Mouse (Mus musculus): Measurements from ENCODE around the gene Rem2. TPM values are rescaled to one million over a fixed set of nuclear protein-coding genes. Genes with fewer than 3 reads are reported as not detected.
A peak's percentile ranks its signal among the peaks of the same experiment; 100 is the strongest.

Rem2 gene
- 6.0 and 7.9 TPM in 2 replicates for polyA plus RNA-seq (2012; rRNA removed)

DNA sequence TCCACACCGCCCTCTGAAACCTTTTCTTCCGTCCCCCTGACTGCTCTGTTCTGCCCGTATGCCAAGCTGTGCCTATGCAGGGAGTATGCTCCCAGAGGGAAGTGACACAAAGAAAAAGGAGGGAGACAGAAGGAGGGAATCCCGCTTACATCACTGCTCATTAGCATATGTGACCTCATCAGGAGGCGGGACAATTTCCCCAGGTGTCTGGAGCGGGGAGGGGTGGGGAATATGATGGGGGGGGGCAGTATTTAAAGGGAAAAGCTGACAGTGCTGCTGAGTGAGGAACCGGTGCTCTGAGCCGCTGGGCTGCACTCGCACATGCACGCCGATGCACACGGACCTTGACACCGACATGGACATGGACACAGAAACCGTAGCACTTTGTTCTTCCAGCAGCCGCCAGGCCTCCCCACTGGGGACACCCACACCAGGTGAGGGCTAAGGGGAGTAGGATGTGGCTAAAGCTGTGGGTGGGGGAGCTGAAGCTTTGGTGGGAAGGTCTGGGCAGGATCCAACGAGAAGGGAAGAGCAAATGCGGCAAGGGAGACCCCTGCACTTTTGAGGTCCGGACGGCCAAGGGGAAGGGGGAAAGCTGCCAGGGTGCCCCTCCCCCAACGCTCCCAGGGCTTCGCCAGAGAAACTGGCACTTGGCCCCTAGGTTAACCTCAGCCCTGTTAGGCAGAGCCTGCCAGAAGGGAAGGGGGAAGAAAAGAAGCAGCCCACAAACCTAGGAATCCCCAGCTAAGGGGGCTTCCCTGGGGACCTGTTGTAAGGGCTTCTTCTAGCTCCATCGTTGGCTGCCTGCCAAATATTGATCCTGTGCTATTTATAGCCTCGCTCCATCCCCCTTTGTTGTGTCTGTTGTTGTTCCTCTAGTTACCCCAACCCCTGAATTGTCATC is at the start of gene Rem2:
Gene Rem2 (plus strand): TSS at position 160 of the 904 bp plus-strand sequence.
- Histone ChIP-seq H3K4me1 (ENCODE audit: control insufficient read depth, insufficient read depth, low read length) (no peaks in the 10 kb centered on the region), H3K27ac (ENCODE audit: insufficient read depth, low read length) (no peak within 1 kb of the TSS), H3K4me3 (ENCODE audit: insufficient read depth, low read length) (peak within 1 kb of the TSS; percentile 74)
- TF ChIP-seq CTCF (IDR thresholded peaks at IDR 0.05; ENCODE audit: extremely low read depth, insufficient read depth, low read length) (no peak), POLR2A (IDR thresholded peaks at IDR 0.05; ENCODE audit: extremely low read depth, insufficient read depth, low read length) (peak; percentile 67)

DNA sequence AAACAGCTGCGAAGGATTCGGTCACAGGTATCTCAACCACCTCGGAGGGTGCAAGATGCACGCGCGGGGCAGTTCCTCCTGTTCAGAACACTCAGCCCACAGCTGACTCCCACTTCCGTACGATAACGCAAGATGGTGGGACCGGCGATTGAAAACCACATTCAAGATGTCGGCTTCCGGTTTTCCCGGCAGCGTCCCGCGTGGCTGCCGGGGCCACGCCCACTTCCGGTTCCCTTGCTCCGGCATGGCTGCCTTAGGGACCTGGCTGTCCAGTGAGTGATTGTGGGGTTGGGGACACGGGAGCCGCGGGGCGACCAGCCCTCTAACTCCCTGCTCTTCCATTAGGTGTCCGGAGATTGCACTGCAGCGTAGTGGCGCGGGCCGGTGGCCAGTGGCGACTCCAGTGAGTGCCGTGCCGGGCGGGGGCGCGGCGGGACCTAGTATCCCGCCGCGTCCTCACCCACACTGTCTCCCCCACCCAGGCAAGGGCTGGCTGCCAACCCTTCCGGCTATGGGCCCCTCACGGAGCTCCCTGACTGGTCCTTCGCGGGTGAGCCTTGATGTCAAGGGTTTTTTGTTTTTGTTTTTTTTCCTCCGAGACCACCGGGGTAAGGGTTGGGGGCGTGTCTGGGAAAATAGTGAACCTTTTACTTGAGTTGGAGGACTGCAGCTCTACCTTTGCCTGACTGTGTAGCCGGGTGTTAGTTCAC is 49.1 kb upstream of the Rem2 start, which contains the start of gene Mrpl52:
Gene Mrpl52 (plus strand): TSS at position 221 of the 710 bp plus-strand sequence.
- Histone ChIP-seq H3K4me3 (ENCODE audit: insufficient read depth, low read length) (peak within 1 kb of the TSS; percentile 59), H3K27ac (ENCODE audit: insufficient read depth, low read length) (peak within 1 kb of the TSS; percentile 14; the same call in 1 of the 2 replicates), H3K4me1 (ENCODE audit: control insufficient read depth, insufficient read depth, low read length) (peaks cover 1% of the 10 kb centered on the region; the same call in 1 of the 2 replicates)
- TF ChIP-seq POLR2A (IDR thresholded peaks at IDR 0.05; ENCODE audit: extremely low read depth, insufficient read depth, low read length), result peak; percentile 70
- no peak for TF ChIP-seq CTCF (IDR thresholded peaks at IDR 0.05; ENCODE audit: extremely low read depth, insufficient read depth, low read length)

DNA sequence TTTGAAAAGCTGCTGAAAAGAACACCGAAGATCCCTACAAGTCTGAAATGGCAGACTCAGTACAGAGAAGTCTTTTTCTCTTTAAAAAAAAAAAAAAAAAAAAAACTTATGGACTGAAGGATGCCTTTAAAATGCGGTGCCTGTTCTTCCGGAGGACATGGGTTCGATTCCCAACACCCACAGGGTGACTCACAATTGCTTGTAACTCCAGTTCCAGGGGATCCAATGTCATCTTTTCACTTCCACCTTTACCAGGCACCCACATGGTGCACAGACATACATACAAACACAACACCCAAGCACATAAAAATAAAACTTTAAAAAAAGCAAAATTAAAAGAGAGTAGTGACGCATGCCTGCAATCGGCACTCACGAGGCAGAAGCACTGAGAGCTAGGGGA is 48.2 kb upstream of the Rem2 start:
- Histone ChIP-seq H3K4me3 (ENCODE audit: insufficient read depth, low read length) (no peak overlapping the region; the same call in 1 of the 2 replicates), H3K27ac (ENCODE audit: insufficient read depth, low read length) (no peak overlapping the region), H3K4me1 (ENCODE audit: control insufficient read depth, insufficient read depth, low read length) (peaks cover 1% of the 10 kb centered on the region; the same call in 1 of the 2 replicates)
- TF ChIP-seq CTCF (IDR thresholded peaks at IDR 0.05; ENCODE audit: extremely low read depth, insufficient read depth, low read length), result no peak
- no peak for TF ChIP-seq POLR2A (IDR thresholded peaks at IDR 0.05; ENCODE audit: extremely low read depth, insufficient read depth, low read length)

DNA sequence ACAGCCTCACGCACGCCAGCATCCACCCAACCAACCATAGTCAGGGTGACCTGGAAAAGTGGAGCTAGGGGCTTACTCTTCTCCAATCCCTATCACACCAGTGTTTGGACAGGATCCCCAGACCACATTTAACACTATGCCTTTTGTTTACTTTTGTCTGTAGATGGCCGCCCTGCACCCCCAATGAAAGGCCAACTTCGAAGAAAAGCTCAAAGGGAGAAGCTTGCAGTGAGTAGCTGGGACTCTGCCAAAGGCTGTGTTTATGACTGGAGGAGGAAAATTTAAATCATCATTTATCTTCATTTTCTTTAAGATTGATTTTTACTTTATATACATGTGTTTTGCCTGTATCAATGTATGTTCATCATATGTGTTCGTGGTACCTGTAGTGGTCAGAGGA is 47.5 kb upstream of the Rem2 start:
- Histone ChIP-seq H3K27ac (ENCODE audit: insufficient read depth, low read length) (no peak overlapping the region), H3K4me3 (ENCODE audit: insufficient read depth, low read length) (no peak overlapping the region), H3K4me1 (ENCODE audit: control insufficient read depth, insufficient read depth, low read length) (peaks cover 1% of the 10 kb centered on the region; the same call in 1 of the 2 replicates)
- no peak for TF ChIP-seq POLR2A (IDR thresholded peaks at IDR 0.05; ENCODE audit: extremely low read depth, insufficient read depth, low read length)
- no peak for TF ChIP-seq CTCF (IDR thresholded peaks at IDR 0.05; ENCODE audit: extremely low read depth, insufficient read depth, low read length)

DNA sequence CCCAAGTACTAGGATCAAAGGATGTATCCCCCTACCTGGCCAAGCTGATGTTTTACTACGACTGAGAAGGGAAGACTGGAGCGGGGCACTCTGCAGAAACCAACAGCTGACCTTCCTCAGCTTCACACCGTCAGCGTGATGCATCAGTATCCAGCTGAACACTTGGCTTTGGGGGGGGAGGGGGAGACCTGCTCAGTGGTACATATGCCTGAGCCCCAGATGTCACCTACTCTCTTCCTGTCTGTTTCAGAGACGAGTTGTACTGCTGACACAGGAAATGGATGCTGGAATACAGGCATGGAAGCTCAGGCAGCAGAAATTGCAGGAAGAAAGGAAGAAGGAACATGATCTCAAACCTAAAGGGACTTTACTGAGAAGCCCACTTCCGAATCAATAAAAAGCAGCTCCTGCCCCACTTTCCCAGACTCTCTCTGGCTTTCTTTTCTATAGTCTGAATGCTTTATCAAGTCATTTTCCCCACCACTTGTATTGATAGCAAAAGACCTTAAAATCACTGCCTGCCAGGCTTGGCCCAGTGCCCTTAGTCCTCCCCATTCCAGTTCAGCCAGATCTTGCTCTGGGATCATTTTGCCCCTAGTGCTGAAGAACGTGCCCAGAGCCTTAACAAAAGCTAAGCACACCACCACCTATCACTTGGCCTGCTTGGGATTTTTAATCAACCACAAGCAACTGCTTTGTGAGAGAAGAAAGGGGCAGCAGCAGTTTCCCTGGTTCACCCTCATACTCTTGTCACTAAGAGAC is 46.4 kb upstream of the Rem2 start:
- Histone ChIP-seq H3K27ac (ENCODE audit: insufficient read depth, low read length) (no peak overlapping the region), H3K4me3 (ENCODE audit: insufficient read depth, low read length) (no peak overlapping the region), H3K4me1 (ENCODE audit: control insufficient read depth, insufficient read depth, low read length) (peaks cover 1% of the 10 kb centered on the region; the same call in 1 of the 2 replicates)
- TF ChIP-seq POLR2A (IDR thresholded peaks at IDR 0.05; ENCODE audit: extremely low read depth, insufficient read depth, low read length) (no peak), CTCF (IDR thresholded peaks at IDR 0.05; ENCODE audit: extremely low read depth, insufficient read depth, low read length) (no peak)

DNA sequence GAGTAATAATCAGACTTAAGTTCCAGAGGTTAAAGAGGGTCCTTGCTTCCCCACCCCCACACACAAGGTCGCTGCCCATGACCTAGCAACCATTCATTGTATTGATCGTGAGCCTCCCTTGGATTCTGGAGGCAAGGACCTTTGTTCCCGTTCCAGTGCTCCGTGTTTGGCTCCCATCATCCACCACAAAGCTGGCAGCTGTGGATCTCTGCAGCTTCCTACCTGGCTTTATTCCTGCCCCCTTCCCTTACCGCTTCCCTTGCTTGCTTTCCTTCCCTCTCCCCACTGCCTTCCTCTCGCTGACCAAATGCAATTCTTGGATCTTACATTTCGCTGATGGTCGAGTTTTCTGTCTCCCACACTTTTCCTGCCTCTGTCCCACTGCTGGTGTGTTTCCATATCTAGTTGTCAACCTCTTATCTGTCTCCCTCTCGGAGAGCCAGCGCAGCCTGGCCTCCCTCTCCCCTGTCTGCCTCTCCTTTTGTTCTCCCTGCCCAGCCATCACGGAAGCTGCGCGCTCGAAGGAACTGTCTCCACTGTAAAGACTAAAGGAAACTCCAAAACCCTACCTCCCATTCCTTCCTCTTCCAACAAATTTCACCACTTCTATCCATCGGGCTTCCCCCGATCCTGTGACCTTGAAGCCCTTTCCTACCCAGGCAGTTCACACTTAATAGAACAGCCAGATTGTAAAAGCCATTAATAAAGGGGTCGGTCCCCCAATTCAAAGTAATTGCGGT is 45.3 kb upstream of the Rem2 start:
- peaks cover 1% of the 10 kb centered on the region; the same call in 1 of the 2 replicates for H3K4me1 ChIP-seq (ENCODE audit: control insufficient read depth, insufficient read depth, low read length)
- no peak overlapping the region for H3K27ac ChIP-seq (ENCODE audit: insufficient read depth, low read length)
- H3K4me3 ChIP-seq (ENCODE audit: insufficient read depth, low read length), result no peak overlapping the region; the same call in 1 of the 2 replicates
- no peak for TF ChIP-seq POLR2A (IDR thresholded peaks at IDR 0.05; ENCODE audit: extremely low read depth, insufficient read depth, low read length)
- TF ChIP-seq CTCF (IDR thresholded peaks at IDR 0.05; ENCODE audit: extremely low read depth, insufficient read depth, low read length), result no peak

DNA sequence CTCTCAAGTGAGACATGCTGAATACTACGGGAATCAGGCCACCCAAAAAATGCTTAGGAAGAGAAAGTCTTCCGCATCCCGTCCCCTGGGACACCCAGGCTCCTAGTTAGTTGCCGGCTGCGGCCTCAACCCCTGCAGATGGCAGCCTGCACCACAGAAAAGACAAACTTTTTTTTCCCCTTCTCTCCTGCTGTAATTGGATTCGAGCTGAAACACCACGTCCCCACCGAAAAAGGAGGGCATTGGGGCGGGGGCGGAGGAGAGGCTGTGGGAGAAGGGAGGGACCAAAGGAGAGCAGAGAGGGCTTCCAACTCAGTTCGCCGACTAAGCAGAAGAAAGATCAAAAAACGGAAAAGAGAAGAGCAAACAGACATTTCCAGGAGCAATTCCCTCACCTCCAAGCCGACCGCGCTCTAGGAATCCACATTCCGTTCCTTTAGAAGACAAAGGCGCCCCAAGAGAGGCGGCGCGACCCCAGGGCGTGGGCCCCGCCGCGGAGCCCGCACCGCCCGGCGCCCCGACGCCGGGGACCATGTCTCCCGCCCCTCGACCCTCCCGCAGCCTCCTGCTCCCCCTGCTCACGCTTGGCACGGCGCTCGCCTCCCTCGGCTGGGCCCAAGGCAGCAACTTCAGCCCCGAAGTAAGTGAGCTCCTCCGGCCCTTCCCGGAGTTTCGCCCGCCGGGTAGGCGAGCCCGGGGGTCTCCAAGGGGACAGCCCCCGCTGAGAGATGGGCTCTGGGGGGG is 44.4 kb upstream of the Rem2 start, which contains the start of gene Mmp14:
Gene Mmp14 (plus strand): TSS at position 279 of the 744 bp plus-strand sequence.
- TF ChIP-seq POLR2A (IDR thresholded peaks at IDR 0.05; ENCODE audit: extremely low read depth, insufficient read depth, low read length) (no peak), CTCF (IDR thresholded peaks at IDR 0.05; ENCODE audit: extremely low read depth, insufficient read depth, low read length) (0 out of 2 replicates have a peak, but pooled peaks have one; percentile 31)
- Histone ChIP-seq H3K27ac (ENCODE audit: insufficient read depth, low read length) (no peak within 1 kb of the TSS; the same call in 1 of the 2 replicates), H3K4me3 (ENCODE audit: insufficient read depth, low read length) (peak within 1 kb of the TSS; percentile 33), H3K4me1 (ENCODE audit: control insufficient read depth, insufficient read depth, low read length) (no peaks in the 10 kb centered on the region)

All from cortical plate, adult 2 months (tissue).